Mouse (Mus musculus): ENCODE measurements around the gene Tex10. TPM values are rescaled to one million over a fixed set of nuclear protein-coding genes. Genes with fewer than 3 reads are reported as not detected.

Gene Tex10
- polyA plus RNA-seq, 1 experiment from 2014 or later, result 69.3 TPM

- no peak overlapping the region for H3K4me2 ChIP-seq
- no peak overlapping the region for H3K4me3 ChIP-seq (ENCODE audit: low read depth, low read length)
- no peak for DNase-seq (ENCODE audit: low spot score)
- H3K27me3 ChIP-seq (replicated peaks; ENCODE audit: control insufficient read depth, insufficient read depth, low read length), result no peaks in the 10 kb centered on the region
- no peak overlapping the region for H3K27ac ChIP-seq (ENCODE audit: low read depth, low read length)
- H3K4me1 ChIP-seq (replicated peaks; ENCODE audit: control insufficient read depth, insufficient read depth, low read length), result no peaks in the 10 kb centered on the region
- no peak overlapping the region for H3K9ac ChIP-seq (ENCODE audit: low read depth, low read length)
- H3K36me3 ChIP-seq (ENCODE audit: control insufficient read depth, insufficient read depth, low read length), result no peaks in the 10 kb centered on the region
- H3K9me3 ChIP-seq (ENCODE audit: control insufficient read depth, low read length), result no peaks in the 10 kb centered on the region
- ATAC-seq (replicated peaks; ENCODE audit: low FRiP score), result no peak
- 5% methylated on average over 2 of the region's 2 CpGs for WGBS
These were observed 92.3 kb downstream of the Tex10 start for GRCm38 (mm10) chr4:48380940-48381339.

Other genes starting within 250 kb of the Tex10 start
- 73.4 and 78.5 TPM in 2 replicates for gene Erp44, start 193.9 kb downstream of the Tex10 start, polyA plus RNA-seq (2014; fragmentation: Nextera tagmentation; extraction: Ambion mirVana)
- 4.9 and 5.4 TPM in 2 replicates for gene Invs, start 193.7 kb downstream of the Tex10 start, polyA plus RNA-seq (2014; fragmentation: Nextera tagmentation; extraction: Ambion mirVana)
- 13.6 and 16.6 TPM in 2 replicates for gene Msantd3, start 66.5 kb upstream of the Tex10 start, polyA plus RNA-seq (2014; fragmentation: Nextera tagmentation; extraction: Ambion mirVana)
- 25.0 and 25.8 TPM in 2 replicates for gene Tmeff1, start 111.7 kb upstream of the Tex10 start, polyA plus RNA-seq (2014; fragmentation: Nextera tagmentation; extraction: Ambion mirVana)
- gene Cavin4, start 190.1 kb upstream of the Tex10 start, polyA plus RNA-seq (2014; fragmentation: Nextera tagmentation; extraction: Ambion mirVana), result 0.15 and 0.19 TPM in 2 replicates